Mouse (Mus musculus) kidney, postnatal 36 days (tissue): ENCODE results near the gene 4930469K13Rik.

Experiments used
- DNase-seq, 2 experiments: peaks; one replicate each; pipeline ENCODE4 v3.0.0; 2021 to 2022; ENCODE audit warnings: mixed read lengths in 2 of 2

4930469K13Rik gene

GRCm38 (mm10) chr11:33974341-33975040 is 123.9 kb downstream of the 4930469K13Rik start:
- no peak for DNase-seq

- no peak for DNase-seq
These were observed 126.2 kb downstream of the 4930469K13Rik start for GRCm38 (mm10) chr11:33972114-33972513.

GRCm38 (mm10) chr11:33969199-33969598 is 129.2 kb downstream of the 4930469K13Rik start:
- DNase-seq = no peak

GRCm38 (mm10) chr11:33967708-33968107 is 130.6 kb downstream of the 4930469K13Rik start:
- no peak for DNase-seq

GRCm38 (mm10) chr11:33965380-33965779 is 133.0 kb downstream of the 4930469K13Rik start:
- DNase-seq = no peak

- peak; percentile 13 to 15 for DNase-seq
These were observed 135.5 kb downstream of the 4930469K13Rik start, which contains the start of gene Kcnmb1 for GRCm38 (mm10) chr11:33962688-33963407. Kcnmb1 (plus strand) TSS chr11:33963013.

- no peak for DNase-seq
These were observed 136.2 kb downstream of the 4930469K13Rik start for GRCm38 (mm10) chr11:33962178-33962577.

- peak in 1 of 2 experiments; percentile 74 for DNase-seq
These were observed 139.6 kb downstream of the 4930469K13Rik start for GRCm38 (mm10) chr11:33958713-33959112.

GRCm38 (mm10) chr11:33957595-33957994 is 140.8 kb downstream of the 4930469K13Rik start:
- no peak for DNase-seq

GRCm38 (mm10) chr11:33956623-33957022 is 141.7 kb downstream of the 4930469K13Rik start:
- no peak for DNase-seq

- no peak for DNase-seq
These were observed 142.4 kb downstream of the 4930469K13Rik start for GRCm38 (mm10) chr11:33955982-33956381.

GRCm38 (mm10) chr11:33951684-33952625 is 146.4 kb downstream of the 4930469K13Rik start:
- DNase-seq = no peak

- no peak for DNase-seq
These were observed 147.2 kb downstream of the 4930469K13Rik start for GRCm38 (mm10) chr11:33951155-33951554.

- DNase-seq = no peak
These were observed 151.9 kb downstream of the 4930469K13Rik start for GRCm38 (mm10) chr11:33946501-33946900.

GRCm38 (mm10) chr11:33944786-33945328 is 153.5 kb downstream of the 4930469K13Rik start:
- no peak for DNase-seq

- DNase-seq = peak in 1 of 2 experiments; percentile 42
These were observed 154.1 kb downstream of the 4930469K13Rik start for GRCm38 (mm10) chr11:33944067-33944785.

- DNase-seq = no peak
These were observed 154.8 kb downstream of the 4930469K13Rik start for GRCm38 (mm10) chr11:33943565-33943964.

GRCm38 (mm10) chr11:33939456-33940113 is 158.8 kb downstream of the 4930469K13Rik start:
- DNase-seq = no peak

GRCm38 (mm10) chr11:33938561-33939274 is 159.6 kb downstream of the 4930469K13Rik start:
- no peak for DNase-seq

GRCm38 (mm10) chr11:33937641-33938040 is 160.7 kb downstream of the 4930469K13Rik start:
- no peak for DNase-seq

GRCm38 (mm10) chr11:33934286-33934685 is 164.1 kb downstream of the 4930469K13Rik start:
- DNase-seq = no peak
